Mouse (Mus musculus) neural tube, embryonic 14.5 days (tissue): ENCODE measurements around the gene Ncaph2. TPM values are rescaled to one million over a fixed set of nuclear protein-coding genes. Genes with fewer than 3 reads are reported as not detected.

Experiments
- ATAC-seq: fragments of 200-750 bp; cut with Nextera tagmentation; 2 replicates; pipeline ENCODE4 v1.8.0; 2017; ENCODE audit warnings: low read depth, mild to moderate bottlenecking, moderate TSS enrichment, moderate library complexity
- H3K27ac ChIP-seq: fragments of 300-500 bp; sonication (generic); 2 replicates; pipeline ENCODE4 v1.5.1; 2014; ENCODE audit warnings: low read depth, mild to moderate bottlenecking, control low read depth, low read length, moderate library complexity, mixed read lengths
- H3K27me3 ChIP-seq: fragments of 300-500 bp; sonication (generic); 2 replicates; pipeline ENCODE4 v1.6.1; 2014; ENCODE audit warnings: low read length; ENCODE audit not compliant: control insufficient read depth, insufficient read depth
- H3K36me3 ChIP-seq: fragments of 300-500 bp; sonication (generic); 2 replicates; pipeline ENCODE4 v1.6.1; 2014; ENCODE audit warnings: low read length, mixed read lengths; ENCODE audit not compliant: control insufficient read depth, insufficient read depth
- H3K4me1 ChIP-seq: fragments of 300-500 bp; sonication (generic); 2 replicates; pipeline ENCODE4 v1.6.1; 2014; ENCODE audit warnings: low read length; ENCODE audit not compliant: control insufficient read depth, insufficient read depth
- H3K4me2 ChIP-seq: fragments of 300-500 bp; sonication (generic); 2 replicates; pipeline ENCODE4 v1.6.1; 2014; ENCODE audit warnings: mild to moderate bottlenecking, low read depth, low read length, control low read depth
- H3K4me3 ChIP-seq: fragments of 300-500 bp; sonication (generic); 2 replicates; pipeline ENCODE4 v1.5.1; 2014; ENCODE audit warnings: low read depth, low read length, control low read depth, mixed read lengths
- H3K9ac ChIP-seq: fragments of 300-500 bp; sonication (generic); replicated peaks from 2 replicates; pipeline ENCODE4 v1.6.1; 2014; ENCODE audit warnings: low read depth, mild to moderate bottlenecking, control low read depth, low read length, mixed read lengths
- H3K9me3 ChIP-seq: fragments of 300-500 bp; sonication (generic); 2 replicates; pipeline ENCODE4 v1.6.1; 2016; ENCODE audit warnings: low read length; ENCODE audit not compliant: control insufficient read depth
- WGBS: fragments of 180-500 bp; shearing (Covaris S2); extraction: QIAGEN DNeasy Blood & Tissue Kit; methylation state at CpG from one replicate; pipeline ENCODE4 v1.1.7; 2014; 5-methylcytosine and 5-hydroxymethylcytosine counted together
- polyA plus RNA-seq: library from polyadenylated mRNA; unstranded; fragments of >200 nt; fragmentation: Nextera tagmentation; extraction: Ambion mirVana; gene quantifications from 2 replicates; pipeline ENCODE4 v1.2.1, GENCODE M21; 2014

Gene Ncaph2
- polyA plus RNA-seq, 1 experiment from 2014 or later: 90.2 TPM

GRCm38 (mm10) chr15:89354455-89354854 lies 1.1 kb upstream of the Ncaph2 start:
- peaks cover 21% of the 10 kb centered on the region for H3K36me3 ChIP-seq
- peak overlapping the region; percentile 79 for H3K4me2 ChIP-seq
- no peaks in the 10 kb centered on the region for H3K9me3 ChIP-seq
- no peak overlapping the region for H3K27ac ChIP-seq
- WGBS: 83% methylated on average over 7 of the region's 7 CpGs
- H3K4me1 ChIP-seq: peaks cover 8% of the 10 kb centered on the region; the same call in 1 of the 2 replicates
- peak overlapping the region; percentile 78 for H3K4me3 ChIP-seq
- ATAC-seq: 0 out of 2 replicates have a peak, but pooled peaks have one; percentile 9
- peak overlapping the region; percentile 72; the same call in 1 of the 2 replicates for H3K9ac ChIP-seq
- H3K27me3 ChIP-seq: no peaks in the 10 kb centered on the region

- Histone ChIP-seq H3K27ac (peak overlapping the region; percentile 85), H3K27me3 (no peaks in the 10 kb centered on the region), H3K4me3 (peak overlapping the region; percentile 78), H3K9ac (peak overlapping the region; percentile 72), H3K4me2 (peak overlapping the region; percentile 76), H3K9me3 (no peaks in the 10 kb centered on the region), H3K4me1 (peaks cover 8% of the 10 kb centered on the region; the same call in 1 of the 2 replicates), H3K36me3 (peaks cover 19% of the 10 kb centered on the region)
- ATAC-seq: peak; percentile 50; the same call in 1 of the 2 replicates
- under 1% methylated on average over 15 of the region's 15 CpGs for WGBS
Measured at GRCm38 (mm10) chr15:89356372-89356771, 853 bp downstream of the Ncaph2 start.

- WGBS: 87% methylated on average over 3 of the region's 3 CpGs
- Histone ChIP-seq H3K4me2 (no peak overlapping the region), H3K27ac (no peak overlapping the region), H3K9me3 (no peaks in the 10 kb centered on the region), H3K9ac (no peak overlapping the region), H3K4me3 (no peak overlapping the region), H3K36me3 (peaks cover 15% of the 10 kb centered on the region), H3K27me3 (no peaks in the 10 kb centered on the region), H3K4me1 (peaks cover 8% of the 10 kb centered on the region; the same call in 1 of the 2 replicates)
- ATAC-seq: no peak
Measured at GRCm38 (mm10) chr15:89358784-89359183, 3.3 kb downstream of the Ncaph2 start.

- Histone ChIP-seq H3K27me3 (no peaks in the 10 kb centered on the region), H3K9ac (no peak overlapping the region), H3K4me2 (no peak overlapping the region), H3K4me1 (no peaks in the 10 kb centered on the region), H3K9me3 (no peaks in the 10 kb centered on the region), H3K36me3 (peaks cover 56% of the 10 kb centered on the region), H3K27ac (no peak overlapping the region), H3K4me3 (no peak overlapping the region)
- ATAC-seq: no peak
- 95% methylated on average over 7 of the region's 7 CpGs for WGBS
Measured at GRCm38 (mm10) chr15:89363051-89363450, 7.5 kb downstream of the Ncaph2 start.

GRCm38 (mm10) chr15:89365141-89365551 lies 9.6 kb downstream of the Ncaph2 start:
- H3K27me3 ChIP-seq: no peaks in the 10 kb centered on the region
- WGBS: 98% methylated on average over 4 of the region's 4 CpGs
- no peak overlapping the region for H3K4me3 ChIP-seq
- H3K4me2 ChIP-seq: no peak overlapping the region
- no peak overlapping the region for H3K9ac ChIP-seq
- no peaks in the 10 kb centered on the region for H3K4me1 ChIP-seq
- no peaks in the 10 kb centered on the region for H3K9me3 ChIP-seq
- H3K27ac ChIP-seq: no peak overlapping the region
- peaks cover 69% of the 10 kb centered on the region for H3K36me3 ChIP-seq
- no peak for ATAC-seq

- Histone ChIP-seq H3K27me3 (peaks cover 5% of the 10 kb centered on the region), H3K36me3 (peaks cover 45% of the 10 kb centered on the region), H3K9ac (no peak overlapping the region), H3K4me1 (peaks cover 14% of the 10 kb centered on the region), H3K4me2 (no peak overlapping the region), H3K9me3 (no peaks in the 10 kb centered on the region), H3K27ac (no peak overlapping the region), H3K4me3 (no peak overlapping the region)
- ATAC-seq: no peak
- WGBS: 90% methylated on average over 13 of the region's 13 CpGs
Measured at GRCm38 (mm10) chr15:89372068-89372467, 16.5 kb downstream of the Ncaph2 start.

GRCm38 (mm10) chr15:89372536-89372935 lies 17.0 kb downstream of the Ncaph2 start:
- Histone ChIP-seq H3K27me3 (peaks cover 7% of the 10 kb centered on the region), H3K9ac (no peak overlapping the region), H3K4me3 (no peak overlapping the region; the same call in 1 of the 2 replicates), H3K36me3 (peaks cover 40% of the 10 kb centered on the region), H3K4me1 (peaks cover 14% of the 10 kb centered on the region), H3K9me3 (no peaks in the 10 kb centered on the region), H3K4me2 (peak overlapping the region; percentile 74), H3K27ac (no peak overlapping the region)
- ATAC-seq: no peak
- WGBS: 87% methylated on average over 7 of the region's 7 CpGs

GRCm38 (mm10) chr15:89373027-89373761 lies 17.7 kb downstream of the Ncaph2 start:
- peak overlapping the region; percentile 74 for H3K4me2 ChIP-seq
- WGBS: 1% methylated on average over 35 of the region's 35 CpGs

GRCm38 (mm10) chr15:89373762-89374248 lies 18.3 kb downstream of the Ncaph2 start, which contains the start of gene Sco2:
Sco2 (minus strand) TSS chr15:89373846.
- 0% methylated on average over 42 of the region's 42 CpGs for WGBS
- peak within 1 kb of the TSS; percentile 61 for H3K4me3 ChIP-seq
- peak within 1 kb of the TSS; percentile 76 for H3K9ac ChIP-seq
- ATAC-seq: peak; percentile 85
- H3K9me3 ChIP-seq: no peaks in the 10 kb centered on the region
- H3K27ac ChIP-seq: peak within 1 kb of the TSS; percentile 88
- peaks cover 29% of the 10 kb centered on the region for H3K36me3 ChIP-seq
- peaks cover 19% of the 10 kb centered on the region for H3K4me1 ChIP-seq
- H3K27me3 ChIP-seq: peaks cover 18% of the 10 kb centered on the region
- H3K4me2 ChIP-seq: peak within 1 kb of the TSS; percentile 74

More at GRCm38 (mm10) chr15:89373027-89373761, 17.7 kb downstream of the Ncaph2 start:
- H3K9me3 ChIP-seq: no peaks in the 10 kb centered on the region
- H3K9ac ChIP-seq: peak overlapping the region; percentile 76
- ATAC-seq: peak; percentile 80
- peaks cover 13% of the 10 kb centered on the region for H3K27me3 ChIP-seq
- peak overlapping the region; percentile 61 for H3K4me3 ChIP-seq
- peaks cover 14% of the 10 kb centered on the region for H3K4me1 ChIP-seq
- H3K36me3 ChIP-seq: peaks cover 34% of the 10 kb centered on the region
- H3K27ac ChIP-seq: peak overlapping the region; percentile 88
